Mouse (Mus musculus) embryonic fibroblast, embryonic 13.5 days (primary cell): ENCODE data around the gene Pou6f1.

Experiments used
- CTCF ChIP-seq: IDR thresholded peaks from 2 replicates; pipeline ENCODE4 v1.5.1; 2011; ENCODE audit warnings: mild to moderate bottlenecking, control low read depth, low read length, moderate library complexity, borderline replicate concordance; ENCODE audit not compliant: insufficient read depth
- POLR2A ChIP-seq: IDR thresholded peaks from 2 replicates; pipeline ENCODE4 v1.6.1; 2011; ENCODE audit warnings: low read depth, mild to moderate bottlenecking, control low read depth, low read length, moderate library complexity

- TF ChIP-seq CTCF (no peak), POLR2A (no peak)
These were observed 29.0 kb upstream of the Pou6f1 start for GRCm38 (mm10) chr15:100628797-100629196.
